Mouse (Mus musculus) left cerebral cortex, postnatal 14 days (tissue): ENCODE data around the gene Grik1. TPM values are rescaled to one million over a fixed set of nuclear protein-coding genes. Genes with fewer than 3 reads are reported as not detected.

Source experiments
- DNase-seq, 2 experiments: peaks; one replicate each; pipeline ENCODE4 v3.0.0; 2021 to 2022; ENCODE audit warnings: low spot score in 2 of 2, mixed read lengths in 1 of 2
- intact Hi-C: fragments of 180-260 bp; cut with DNase I; formaldehyde crosslinking; loops from one replicate; pipeline ENCODE4 v1.15.1; 2025
- total RNA-seq, 2 experiments: library from RNA; stranded (reverse); gene quantifications; 2 replicates each; pipeline ENCODE4 v1.2.3; 2021

Grik1 gene
- total RNA-seq, 2 experiments from 2014 or later, result 23.1 to 23.9 TPM

DNA sequence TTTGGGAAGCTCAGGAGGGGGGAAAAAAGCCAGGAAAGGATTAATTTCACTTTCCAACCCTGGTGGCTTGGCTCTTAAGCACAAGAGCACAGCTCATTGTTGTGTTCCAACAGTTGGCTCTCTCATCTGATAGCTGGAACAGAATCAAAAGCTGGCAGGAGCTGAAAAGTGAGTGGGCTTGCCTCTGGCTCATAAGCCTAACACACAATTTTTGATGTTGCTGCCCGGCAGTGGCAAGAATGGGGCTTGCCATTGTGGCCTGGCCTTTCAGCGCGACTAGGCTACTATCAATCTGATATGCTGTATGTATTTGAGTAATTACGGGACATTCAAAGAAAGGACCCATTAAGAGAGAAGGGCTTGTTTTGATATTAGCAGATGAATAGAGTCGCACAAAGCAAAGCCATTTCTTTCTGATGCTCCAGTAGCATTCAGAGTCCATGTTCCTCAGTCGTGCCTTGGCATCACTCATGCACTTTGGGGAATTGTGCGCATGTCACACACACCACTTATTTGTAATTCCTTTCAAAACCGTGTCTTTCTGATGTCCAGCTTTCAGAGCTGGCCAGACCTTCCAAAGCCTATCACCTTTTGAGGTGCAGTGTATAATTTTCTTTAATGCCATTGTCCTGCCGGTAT is 115.9 kb downstream of the Grik1 start:
- intact Hi-C loops, result no loop called here
- DNase-seq, result peak; percentile 43 to 44

GRCm38 (mm10) chr16:88166547-88166946 is 123.5 kb downstream of the Grik1 start:
- DNase-seq, result no peak
- intact Hi-C loops, result no loop called here

GRCm38 (mm10) chr16:88142574-88142973 is 147.5 kb downstream of the Grik1 start:
- DNase-seq, result no peak
- intact Hi-C loops, result no loop called here

DNA sequence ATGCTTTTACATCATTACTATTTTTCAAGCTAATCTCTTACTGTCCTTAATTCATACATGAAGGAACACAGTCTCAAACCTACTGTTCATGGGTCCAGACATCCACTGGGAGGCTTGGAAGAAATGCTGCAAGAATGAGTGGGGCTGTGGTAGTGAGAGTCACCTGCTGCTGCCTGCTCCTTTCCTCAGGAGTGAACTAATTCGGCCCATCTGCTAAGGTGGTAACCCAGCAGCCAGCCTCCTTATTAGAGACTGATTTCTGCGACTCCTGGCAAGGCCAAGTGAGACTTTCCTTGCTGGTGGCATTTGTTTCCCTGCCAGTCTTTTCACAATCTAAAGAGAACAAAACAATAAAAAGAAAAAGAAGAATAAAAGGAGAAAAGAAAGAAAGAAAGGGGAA is 147.9 kb downstream of the Grik1 start:
- no peak for DNase-seq
- intact Hi-C loops, result no loop called here

- intact Hi-C loops, result no loop called here
Observed at GRCm38 (mm10) chr16:88141594-88141993, 148.5 kb downstream of the Grik1 start.

DNA sequence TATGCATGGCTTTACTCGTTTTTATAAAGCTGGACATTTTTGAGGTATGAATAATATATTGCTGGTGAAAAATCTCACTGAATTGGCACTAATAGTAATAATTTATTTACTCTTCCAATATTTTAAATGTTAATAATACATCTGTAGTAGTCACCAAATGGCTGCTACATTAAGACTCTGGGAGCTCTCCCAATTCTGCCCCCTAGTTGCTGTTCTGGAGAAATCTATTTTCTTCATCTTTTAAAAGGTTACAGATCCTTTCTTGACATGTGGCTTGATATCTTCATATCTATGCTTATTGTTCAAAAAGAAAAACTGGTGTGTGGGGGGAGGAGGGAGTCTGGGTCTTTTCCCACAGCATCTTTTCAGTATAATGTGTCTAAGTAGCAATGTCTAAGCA is 151.2 kb downstream of the Grik1 start:
- intact Hi-C loops, result no loop called here
- DNase-seq, result no peak

More at GRCm38 (mm10) chr16:88141594-88141993, 148.5 kb downstream of the Grik1 start:
- no peak for DNase-seq

- DNase-seq, result no peak
Observed at GRCm38 (mm10) chr16:88132919-88133318, 157.1 kb downstream of the Grik1 start.

DNA sequence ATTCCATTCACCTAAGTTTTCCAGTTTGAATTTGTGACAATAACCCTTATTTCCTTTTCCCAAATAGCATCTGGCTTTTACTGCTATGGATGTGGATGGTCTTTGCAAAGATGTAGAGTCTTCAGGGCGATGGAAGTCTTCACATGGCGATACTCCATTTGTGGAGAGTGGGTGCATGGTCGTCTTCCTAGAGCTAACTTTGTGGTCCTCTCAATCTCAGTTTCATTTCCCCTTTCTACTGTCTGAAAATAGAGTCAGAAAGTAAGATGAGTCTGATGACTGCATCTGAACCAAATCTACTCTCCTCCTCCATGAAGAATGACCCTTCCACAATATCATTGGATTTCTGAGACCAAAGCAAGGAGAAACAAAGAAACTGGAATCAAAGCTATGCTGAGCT is 159.0 kb downstream of the Grik1 start:
- DNase-seq, result no peak
- intact Hi-C loops, result no loop called here

More at GRCm38 (mm10) chr16:88132919-88133318, 157.1 kb downstream of the Grik1 start:
- intact Hi-C loops, result no loop called here

DNA sequence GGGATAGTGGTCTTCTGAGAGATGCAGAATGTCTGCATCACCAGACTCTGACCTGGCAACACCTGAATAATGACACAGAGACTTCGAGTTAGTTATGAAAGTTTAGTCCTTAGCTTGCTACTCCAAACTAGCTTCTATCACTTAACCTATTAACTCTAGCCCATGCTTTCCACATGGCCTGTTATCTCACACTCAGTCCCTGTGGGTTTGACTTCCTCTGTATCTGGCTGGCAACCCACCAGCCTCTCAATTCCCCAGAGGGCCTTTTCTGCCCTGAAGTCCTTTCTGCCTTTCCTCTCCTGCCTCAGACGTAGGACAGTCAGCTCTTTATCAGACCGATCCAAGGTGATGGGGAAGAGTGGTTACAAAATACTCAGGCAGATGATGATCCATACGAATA is 165.0 kb downstream of the Grik1 start:
- DNase-seq, result no peak

DNA sequence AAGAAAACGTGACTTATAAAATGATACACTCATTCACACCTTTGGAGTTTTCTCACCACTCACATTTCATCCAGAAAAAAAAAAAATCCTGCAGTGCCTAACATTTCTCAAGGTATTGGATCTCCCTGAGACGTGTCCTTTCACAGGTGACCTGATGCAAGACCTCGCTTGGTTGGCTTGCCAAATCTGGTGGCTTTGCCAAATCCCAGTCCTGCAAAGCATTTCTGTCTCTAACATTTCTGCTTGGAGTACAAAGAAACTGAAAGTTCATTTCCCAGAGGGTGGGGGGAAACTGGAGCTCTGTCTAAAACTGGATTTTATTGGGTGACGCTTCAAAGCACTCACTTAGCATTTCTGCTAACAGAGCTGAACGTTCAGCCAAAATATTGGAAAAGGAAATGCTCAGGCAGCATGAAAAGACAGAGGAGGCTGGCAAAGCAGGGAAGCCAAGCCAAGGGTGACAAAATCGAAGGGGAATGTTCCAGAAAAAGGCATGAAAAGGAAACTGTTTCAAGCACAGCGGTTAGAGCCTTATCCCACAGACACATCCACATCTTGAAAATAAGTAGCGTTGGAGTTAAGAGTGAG is 177.4 kb downstream of the Grik1 start:
- peak; percentile 24 to 40 for DNase-seq
- intact Hi-C loops, result no loop called here

More for the DNA sequence above, 165.0 kb downstream of the Grik1 start:
- intact Hi-C loops, result no loop called here

- intact Hi-C loops, result no loop called here
- DNase-seq, result no peak
Observed at GRCm38 (mm10) chr16:88111459-88111858, 178.6 kb downstream of the Grik1 start.

- intact Hi-C loops, result no loop called here
- DNase-seq, result peak; percentile 28 to 58
Observed at GRCm38 (mm10) chr16:88094206-88094789, 195.8 kb downstream of the Grik1 start.

GRCm38 (mm10) chr16:88087280-88087679 is 202.8 kb downstream of the Grik1 start:
- intact Hi-C loops, result no loop called here
- no peak for DNase-seq

- DNase-seq, result no peak
- intact Hi-C loops, result no loop called here
Observed at GRCm38 (mm10) chr16:88074716-88075115, 215.3 kb downstream of the Grik1 start.

GRCm38 (mm10) chr16:88060936-88061335 is 229.1 kb downstream of the Grik1 start:
- intact Hi-C loops, result no loop called here
- no peak for DNase-seq

DNA sequence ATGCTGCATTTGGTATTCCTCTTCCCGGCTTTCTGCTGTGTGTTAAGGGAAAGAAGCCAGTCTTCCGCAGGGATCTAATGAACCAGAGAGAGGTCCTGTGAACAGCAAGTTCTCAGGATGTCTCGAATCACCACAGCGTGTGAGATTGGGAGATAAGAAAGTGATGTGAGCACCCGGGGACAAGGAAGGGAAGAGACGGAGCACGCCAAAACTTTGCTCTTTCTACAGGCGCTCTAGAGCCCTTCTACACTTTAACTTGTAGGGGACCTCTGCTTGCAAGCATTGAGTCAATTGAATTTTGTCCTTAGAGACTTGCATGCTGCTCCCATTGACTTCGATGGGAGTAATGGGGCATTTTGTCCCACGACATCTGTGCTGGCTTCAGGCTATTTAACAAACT is 241.9 kb downstream of the Grik1 start:
- DNase-seq, result no peak
- intact Hi-C loops, result no loop called here

DNA sequence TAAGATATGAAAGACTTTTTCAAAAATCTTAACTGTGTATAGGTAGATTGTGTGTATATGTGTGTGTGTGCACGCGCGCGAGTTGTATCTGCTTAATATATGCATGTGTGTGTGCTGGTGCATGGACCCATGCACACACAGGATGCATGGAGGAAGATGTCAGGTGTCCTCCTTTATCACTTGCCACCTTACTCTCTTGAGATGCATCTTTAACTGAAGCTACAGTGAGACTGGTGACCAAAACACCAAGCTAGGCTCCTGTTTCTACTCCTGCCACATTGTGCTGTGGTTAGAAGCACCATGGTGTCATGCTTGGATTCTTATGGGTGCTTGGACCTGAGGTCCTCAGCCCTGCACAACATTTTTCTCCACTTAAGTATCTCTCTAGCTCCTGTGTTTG is 245.7 kb downstream of the Grik1 start:
- intact Hi-C loops, result no loop called here
- no peak for DNase-seq

DNA sequence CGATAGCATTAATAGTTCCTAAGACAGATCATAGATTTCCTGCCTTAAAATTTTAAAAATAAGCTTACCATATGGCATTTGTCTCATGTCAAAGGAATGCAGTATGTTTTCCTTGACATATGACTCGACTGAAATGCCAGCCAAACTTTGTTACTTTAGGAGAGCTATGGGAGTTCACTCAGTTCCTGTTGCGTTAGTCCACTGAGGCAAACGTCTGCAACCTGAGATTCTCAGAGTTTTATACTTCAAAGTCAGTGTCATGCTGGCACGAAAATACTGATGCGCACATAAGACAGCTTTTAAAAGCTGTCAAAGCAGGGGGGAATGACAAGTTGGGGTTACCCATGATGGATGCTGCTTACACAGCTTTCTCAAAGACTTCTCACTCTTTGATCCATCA is 247.6 kb downstream of the Grik1 start:
- intact Hi-C loops, result no loop called here
- no peak for DNase-seq

DNA sequence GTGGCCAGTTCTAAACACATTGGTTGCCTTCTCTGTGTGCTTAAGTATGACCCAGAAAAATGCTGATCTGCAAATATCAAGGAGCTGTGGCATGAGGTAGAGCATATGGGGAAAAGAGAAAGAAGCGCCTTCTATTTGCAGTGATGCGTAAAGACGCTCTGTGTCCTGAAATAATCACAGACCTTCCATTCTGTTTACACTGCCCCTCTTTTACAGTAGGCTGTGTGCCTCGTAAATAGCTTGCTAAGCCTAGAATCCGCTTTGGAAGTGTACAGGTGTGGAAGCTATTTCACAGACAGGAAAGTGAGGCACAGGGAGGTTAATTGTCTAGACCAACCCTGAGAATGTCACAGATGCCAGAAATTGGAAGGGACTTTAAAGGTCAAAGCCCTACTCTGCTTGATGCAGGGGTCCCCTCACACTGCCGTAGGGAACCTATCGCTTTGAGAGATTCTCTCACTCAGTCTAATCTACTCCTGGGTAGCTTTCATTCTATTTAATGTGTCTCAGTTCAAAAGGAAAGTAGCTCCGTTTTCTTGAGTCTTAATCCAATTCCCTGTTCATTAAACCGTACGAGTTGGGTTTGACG is 251.5 kb downstream of the Grik1 start:
- intact Hi-C loops, result no loop called here
- no peak for DNase-seq

DNA sequence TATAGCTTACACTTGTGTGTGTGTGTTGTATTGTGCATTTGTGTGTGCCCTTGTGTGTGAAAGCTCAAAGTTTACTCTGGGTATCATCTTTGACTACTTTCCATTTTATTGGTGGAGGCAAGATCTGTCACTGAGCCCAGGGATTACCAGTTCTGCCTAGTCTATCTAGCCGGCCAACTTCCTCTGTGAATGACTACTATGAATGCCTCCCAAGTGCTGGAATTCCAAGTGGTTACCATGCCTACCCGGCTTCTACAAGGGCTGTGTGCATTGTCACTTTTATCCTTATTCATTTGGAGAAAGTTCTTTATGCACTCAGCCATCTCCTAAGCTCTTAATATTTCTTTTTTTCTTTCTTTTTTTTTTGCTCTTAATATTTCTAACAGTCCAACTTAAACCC is 301.3 kb downstream of the Grik1 start:
- no peak for DNase-seq
- intact Hi-C loops, result no loop called here
